18 mouse cellular contexts compared by ENCODE assay signal in the genomic region with DNA sequence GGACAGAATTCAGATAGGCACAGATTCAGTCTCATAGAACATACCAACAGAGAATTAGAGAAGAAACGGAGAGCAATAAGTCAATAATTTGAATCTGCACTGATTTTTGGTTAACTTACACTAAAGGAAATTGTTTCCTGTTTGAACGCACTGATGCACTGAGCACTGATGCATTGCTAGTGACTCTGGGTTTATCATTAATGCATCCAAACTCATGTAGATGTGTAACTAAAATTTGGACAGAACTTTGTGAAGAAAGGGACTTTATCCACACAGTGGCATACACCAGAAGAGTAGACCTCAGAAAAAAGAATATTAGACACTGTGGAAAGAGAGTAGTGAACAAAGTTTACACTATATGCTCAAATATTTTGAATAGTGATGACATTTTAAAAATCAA.
"Had no signal": no experiment of that assay in that cellular context is flagged by ENCODE, and none has a peak within 500 bp of the region (broad histone marks: within the 10 kb centered on the region; RNA-seq: fewer than 3 reads in every experiment).

No protein-coding gene starts in this region.

- H3K27me3 ChIP-seq: midbrain, embryonic 12.5 days; neural tube, embryonic 12.5 days had no signal

- H3K9me3 ChIP-seq: midbrain, embryonic 10.5 days; midbrain, embryonic 12.5 days; neural tube, embryonic 12.5 days had no signal

- DNase-seq: lung, adult 18-20 months; lung, embryonic 14.5 days; lung, postnatal 10 days; lung, postnatal 4 days; midbrain, embryonic 14.5 days; retina, postnatal 1 day; right cerebral cortex, adult 18-20 months; right cerebral cortex, postnatal 25 days; right cerebral cortex, postnatal 4 days; spleen, adult 18-20 months; thymus, adult 18-20 months; thymus, postnatal 14 days; thymus, postnatal 36 days had no signal

- H3K4me3 ChIP-seq: midbrain, embryonic 10.5 days; midbrain, embryonic 12.5 days; myocyte; neural tube, embryonic 12.5 days had no signal

- H3K9ac ChIP-seq: lung, embryonic 14.5 days; midbrain, embryonic 12.5 days; neural tube, embryonic 12.5 days had no signal

- H3K4me2 ChIP-seq: lung, embryonic 14.5 days; midbrain, embryonic 12.5 days; neural tube, embryonic 12.5 days had no signal

- ATAC-seq: midbrain, embryonic 16.5 days had no signal

- H3K36me3 ChIP-seq: midbrain, embryonic 10.5 days; midbrain, embryonic 12.5 days; neural tube, embryonic 12.5 days had no signal

- H3K27ac ChIP-seq: midbrain, embryonic 10.5 days; midbrain, embryonic 12.5 days; neural tube, embryonic 12.5 days had no signal

- H3K4me1 ChIP-seq: midbrain, embryonic 12.5 days; neural tube, embryonic 12.5 days had no signal
